In the genomic region with DNA sequence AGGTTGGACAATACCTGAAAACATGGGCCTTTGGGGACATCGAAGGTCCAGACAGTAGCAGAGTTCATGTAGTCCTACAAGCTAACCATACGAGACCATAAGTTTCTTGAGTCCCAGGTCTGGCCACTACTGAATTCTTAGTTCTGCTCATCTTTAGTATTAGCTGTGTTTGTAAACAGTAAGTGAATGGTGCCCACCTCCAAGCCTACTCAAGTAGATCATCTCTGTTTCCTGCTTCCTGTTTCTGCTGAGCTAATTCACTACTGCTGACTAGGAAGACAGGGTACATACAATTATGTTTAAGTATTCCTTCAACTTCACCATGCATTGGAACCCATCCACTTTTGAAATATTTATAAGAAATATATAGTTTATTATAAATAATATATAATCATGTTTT, we compare ENCODE assay signal across 27 mouse cellular contexts. TPM values are rescaled to one million over a fixed set of nuclear protein-coding genes. Genes with fewer than 3 reads are reported as not detected.
DNase-seq lines count a peak whose midpoint lies in the region.
"Had no signal": no experiment of that assay in that cellular context is flagged by ENCODE, and none has a peak within 500 bp of the region (broad histone marks: within the 10 kb centered on the region; RNA-seq: fewer than 3 reads in every experiment).

No protein-coding gene starts in this region.

- no peak overlapping the region for H3K27ac ChIP-seq in hindbrain, embryonic 10.5 days
- H3K27ac ChIP-seq: embryonic facial prominence, embryonic 10.5 days; embryonic facial prominence, embryonic 13.5 days; forebrain, embryonic 12.5 days; forebrain, embryonic 15.5 days; heart, embryonic 15.5 days; hindbrain, embryonic 12.5 days; hindbrain, embryonic 15.5 days; intestine, embryonic 15.5 days had no signal

- no peaks in the 10 kb centered on the region for H3K4me1 ChIP-seq in hindbrain, embryonic 10.5 days (replicated peaks)
- H3K4me1 ChIP-seq: embryonic facial prominence, embryonic 10.5 days; embryonic facial prominence, embryonic 13.5 days; forebrain, embryonic 12.5 days; forebrain, embryonic 15.5 days; heart, embryonic 12.5 days; heart, embryonic 15.5 days; hindbrain, embryonic 12.5 days; hindbrain, embryonic 15.5 days; intestine, embryonic 15.5 days had no signal

- H3K27me3 ChIP-seq in splenic B cell, adult 2 months (ENCODE audit: control insufficient read depth, insufficient read depth, low read length, poor library complexity, severe bottlenecking), result no peaks in the 10 kb centered on the region
- no peaks in the 10 kb centered on the region for H3K27me3 ChIP-seq in hindbrain, embryonic 10.5 days (ENCODE audit: insufficient read depth, poor library complexity, severe bottlenecking)
- H3K27me3 ChIP-seq: embryonic facial prominence, embryonic 13.5 days; forebrain, embryonic 12.5 days; forebrain, embryonic 15.5 days; heart, embryonic 12.5 days; heart, embryonic 15.5 days; hindbrain, embryonic 12.5 days; hindbrain, embryonic 15.5 days; intestine, embryonic 15.5 days had no signal

- peaks cover 14% of the 10 kb centered on the region for H3K36me3 ChIP-seq in splenic B cell, adult 2 months (ENCODE audit: control insufficient read depth, insufficient read depth, low read length, poor library complexity, severe bottlenecking)
- H3K36me3 ChIP-seq in hindbrain, embryonic 10.5 days, result no peaks in the 10 kb centered on the region
- H3K36me3 ChIP-seq: embryonic facial prominence, embryonic 10.5 days; embryonic facial prominence, embryonic 13.5 days; forebrain, embryonic 12.5 days; forebrain, embryonic 15.5 days; heart, embryonic 12.5 days; heart, embryonic 15.5 days; hindbrain, embryonic 12.5 days; hindbrain, embryonic 15.5 days; intestine, embryonic 15.5 days had no signal

- H3K4me3 ChIP-seq in hindbrain, embryonic 10.5 days, result no peak overlapping the region
- H3K4me3 ChIP-seq: embryonic facial prominence, embryonic 10.5 days; embryonic facial prominence, embryonic 13.5 days; erythroblast, embryonic 14.5 days; forebrain, embryonic 12.5 days; forebrain, embryonic 15.5 days; heart, embryonic 12.5 days; heart, embryonic 15.5 days; hindbrain, embryonic 12.5 days; hindbrain, embryonic 15.5 days; intestine, embryonic 15.5 days had no signal

- DNase-seq in heart, adult 11 months, result peak; percentile 58
- no peak for DNase-seq in heart, postnatal 36 days
- peak; percentile 60 to 65 for DNase-seq in spleen, postnatal 36 days (ENCODE audit: low spot score in 2 of 2)
- no peak for DNase-seq in spleen, adult 18-20 months
- peak; percentile 67 for DNase-seq in splenic B cell, adult 2 months (ENCODE audit: low read depth, low spot score)
- no peak for DNase-seq in hindbrain, embryonic 10.5 days (ENCODE audit: low spot score)
- DNase-seq: adrenal gland, adult 8-10 months; adrenal gland, postnatal 25 days; cerebellum, adult 11-12 months; cerebellum, adult 8-10 months; cerebellum, postnatal 10 days; cerebellum, postnatal 36 days; embryo, embryonic 11 days; gastrocnemius, postnatal 14 days; heart, adult 18-20 months; heart, postnatal 10 days; heart, postnatal 4 days had no signal

- no peaks in the 10 kb centered on the region for H3K9me3 ChIP-seq in hindbrain, embryonic 10.5 days
- H3K9me3 ChIP-seq: embryonic facial prominence, embryonic 10.5 days; embryonic facial prominence, embryonic 13.5 days; forebrain, embryonic 12.5 days; forebrain, embryonic 15.5 days; heart, embryonic 12.5 days; heart, embryonic 15.5 days; hindbrain, embryonic 12.5 days; hindbrain, embryonic 15.5 days; intestine, embryonic 15.5 days had no signal

- WGBS in hindbrain, embryonic 10.5 days, result 82% methylated on average over 2 of the region's 2 CpGs

- intact Hi-C loops in heart, postnatal 36 days (cut with DNase I), result no loop called here

RNA-seq across cellular contexts. Expression of gene Fignl1, which starts 40.7 kb away (rescaled TPM):
- 1 to 10 TPM in 1 of 2 experiments, under 1 TPM in 1; 0.81 to 1.8 TPM for total RNA-seq in heart, postnatal 36 days (2021)
- 67.8 and 105 TPM in 2 replicates for polyA plus RNA-seq in hindbrain, embryonic 10.5 days (2016; fragmentation: Nextera tagmentation; extraction: Ambion mirVana)

Comparison
In these comparisons a context has a peak if more than half of its experiments do, and no peak if none do; other contexts are left out.
1. DNase-seq: peak in heart, adult 11 months (single experiment), spleen, postnatal 36 days (2 of 2) and splenic B cell, adult 2 months (single experiment); none in heart, postnatal 36 days (0 of 2), spleen, adult 18-20 months (0 of 2) and hindbrain, embryonic 10.5 days (single experiment).